Mouse (Mus musculus) urinary bladder, postnatal 25 days (tissue): ENCODE data around the gene Acap3.

Experiments
- DNase-seq: peaks from one replicate; pipeline ENCODE4 v3.0.0; 2022; ENCODE audit warnings: low spot score

The Acap3 gene

DNA sequence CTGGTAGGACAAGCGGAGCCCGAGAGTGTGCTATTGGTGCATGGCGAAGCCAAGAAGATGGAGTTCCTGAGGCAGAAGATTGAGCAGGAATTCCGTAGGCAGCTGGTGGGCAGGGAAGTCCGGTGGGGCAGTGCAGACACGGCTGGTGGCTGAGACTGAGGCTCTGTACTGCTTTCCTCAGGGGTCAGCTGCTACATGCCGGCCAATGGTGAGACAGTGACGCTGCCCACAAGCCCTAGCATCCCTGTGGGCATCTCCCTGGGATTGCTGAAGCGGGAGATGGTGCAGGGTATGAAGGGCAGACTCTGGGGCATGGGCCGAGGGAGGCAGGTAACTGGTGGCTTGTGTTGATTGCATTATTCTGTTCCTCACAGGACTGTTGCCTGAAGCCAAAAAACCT lies 3.9 kb upstream of the Acap3 start:
- DNase-seq: no peak

DNA sequence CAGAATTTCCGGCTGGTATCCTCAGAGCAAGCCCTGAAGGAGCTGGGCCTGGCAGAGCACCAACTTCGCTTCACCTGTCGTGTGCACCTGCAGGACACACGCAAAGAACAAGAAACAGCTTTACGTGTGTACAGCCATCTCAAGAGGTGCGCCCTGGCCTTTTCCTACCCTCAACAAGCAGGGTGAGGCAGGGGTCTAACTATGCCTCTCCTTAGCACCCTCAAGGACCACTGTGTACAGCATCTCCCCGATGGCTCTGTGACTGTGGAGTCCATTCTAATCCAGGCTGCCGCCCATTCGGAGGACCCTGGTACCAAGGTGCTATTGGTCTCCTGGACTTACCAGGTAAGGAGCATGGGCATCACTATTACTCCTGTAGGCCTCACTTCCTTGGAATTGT lies 3.4 kb upstream of the Acap3 start:
- no peak for DNase-seq

DNA sequence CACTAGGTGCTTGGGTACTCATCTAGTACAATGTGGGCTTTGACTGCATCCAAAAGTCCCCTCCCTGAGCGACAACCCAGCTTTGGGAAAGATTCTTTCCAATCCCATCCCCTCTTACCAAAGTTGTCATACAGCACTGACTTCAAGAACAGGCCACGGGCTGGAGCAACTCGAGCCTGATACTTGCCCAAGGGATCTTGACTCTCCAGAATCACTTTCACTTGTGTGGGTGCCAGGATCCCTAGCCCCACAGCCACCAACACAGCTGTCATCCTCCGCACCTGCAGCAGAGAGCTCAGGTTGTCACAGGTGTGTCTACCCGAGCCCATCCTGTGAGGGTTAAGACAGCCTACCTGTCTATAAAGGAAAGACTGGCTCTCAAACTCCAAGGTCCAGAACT lies 2.3 kb upstream of the Acap3 start:
- DNase-seq: no peak

DNA sequence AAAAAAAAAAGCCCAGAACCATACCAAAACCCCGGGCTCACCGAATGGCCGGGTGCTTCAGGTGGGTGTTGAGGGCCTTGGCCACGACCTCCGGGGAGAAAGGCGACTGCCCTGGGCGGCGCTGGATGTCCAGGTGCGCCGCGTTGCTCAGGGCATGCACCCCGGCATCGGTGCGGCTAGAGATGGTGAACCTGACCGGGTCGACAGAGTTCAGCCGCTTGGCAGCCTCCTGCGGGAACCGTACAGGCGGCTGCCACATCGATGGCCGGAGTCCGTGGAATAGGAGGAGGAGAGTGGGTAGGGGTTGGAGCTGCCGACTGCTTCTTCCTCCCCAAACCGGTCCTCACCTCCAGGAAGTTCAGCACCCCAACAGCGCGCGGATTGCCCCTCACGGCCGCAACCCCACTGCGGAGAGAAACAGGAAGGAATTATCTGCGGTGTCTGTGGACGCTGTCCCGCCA lies 581 bp upstream of the Acap3 start:
- no peak for DNase-seq

DNA sequence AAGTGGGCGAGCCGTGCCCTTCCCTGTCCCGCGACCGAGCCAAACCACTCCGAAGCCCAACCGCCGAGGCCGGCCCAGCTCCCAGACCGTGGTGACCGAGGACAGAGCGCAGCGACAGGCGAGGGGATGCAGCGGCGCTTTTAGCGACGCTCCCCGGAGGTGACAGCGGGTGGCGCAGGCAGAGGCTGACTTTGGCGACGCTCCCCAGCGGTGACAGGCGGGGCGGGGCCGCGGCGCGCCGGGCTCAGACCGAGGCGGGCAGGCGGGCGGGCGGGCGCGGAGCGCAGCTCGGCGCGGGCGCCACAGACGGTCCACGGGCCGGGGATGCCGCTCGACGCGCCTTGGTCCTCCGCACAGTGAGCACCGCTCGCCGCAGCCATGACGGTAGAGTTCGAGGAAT lies 395 bp downstream of the Acap3 start:
- peak; percentile 82 for DNase-seq

DNA sequence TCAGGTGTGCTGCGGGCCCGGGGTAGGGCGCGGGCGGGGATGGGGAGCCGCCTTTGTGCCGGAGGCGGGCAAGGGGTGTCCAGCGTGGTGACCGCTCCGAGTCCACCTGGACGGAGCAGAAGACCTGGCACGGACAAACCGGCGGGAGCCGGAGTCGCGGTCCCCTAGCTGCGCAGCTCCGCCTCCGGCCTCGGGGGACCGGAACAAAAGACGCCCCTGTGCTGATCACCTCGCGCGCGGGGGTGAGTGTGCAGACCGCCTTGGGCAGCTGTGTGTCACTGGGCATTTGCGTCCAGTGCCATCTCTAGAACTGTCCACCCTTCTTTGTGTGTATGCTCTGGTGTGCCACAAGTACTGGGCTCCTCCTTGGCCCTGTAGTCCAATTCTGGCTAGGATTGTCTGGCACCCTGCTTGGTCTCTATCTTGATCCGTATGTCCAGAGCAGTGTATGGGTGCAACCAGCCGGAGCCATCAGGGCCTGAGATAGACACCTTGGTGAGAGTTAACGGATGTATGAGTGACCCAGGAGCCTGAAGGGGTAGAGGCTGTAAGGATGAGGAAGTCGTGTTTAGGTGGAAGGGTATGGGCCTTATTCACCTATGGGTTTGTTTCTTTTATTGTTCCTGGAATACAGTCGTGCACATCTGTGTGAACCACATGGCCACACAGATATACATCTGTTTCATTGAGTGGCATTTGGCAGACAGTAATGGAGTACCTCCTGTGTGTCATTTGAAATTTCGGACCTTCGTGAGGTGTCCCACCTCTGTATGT lies 1.0 kb downstream of the Acap3 start:
- no peak for DNase-seq

DNA sequence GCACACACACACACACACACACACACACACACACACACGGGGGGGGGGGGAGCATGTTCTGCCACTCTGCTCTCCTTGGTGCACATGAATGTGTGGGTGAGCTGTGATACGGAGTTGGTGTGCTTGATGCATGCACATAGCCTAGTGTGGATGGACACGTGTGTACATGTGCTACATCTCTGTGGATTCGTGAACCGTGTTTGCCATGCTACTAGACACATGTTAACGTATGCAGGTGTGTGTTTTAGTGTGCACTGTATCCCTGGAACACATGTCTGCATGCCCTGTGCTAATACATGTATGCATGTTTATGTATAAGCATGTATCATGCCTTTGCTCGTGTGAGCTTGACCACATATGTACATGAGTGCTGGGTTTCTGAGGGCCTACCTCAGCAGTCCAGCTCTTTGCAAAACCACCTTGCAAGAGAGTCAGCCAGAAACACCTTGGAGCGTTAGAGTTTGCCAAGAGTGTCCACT lies 1.6 kb downstream of the Acap3 start:
- no peak for DNase-seq

DNA sequence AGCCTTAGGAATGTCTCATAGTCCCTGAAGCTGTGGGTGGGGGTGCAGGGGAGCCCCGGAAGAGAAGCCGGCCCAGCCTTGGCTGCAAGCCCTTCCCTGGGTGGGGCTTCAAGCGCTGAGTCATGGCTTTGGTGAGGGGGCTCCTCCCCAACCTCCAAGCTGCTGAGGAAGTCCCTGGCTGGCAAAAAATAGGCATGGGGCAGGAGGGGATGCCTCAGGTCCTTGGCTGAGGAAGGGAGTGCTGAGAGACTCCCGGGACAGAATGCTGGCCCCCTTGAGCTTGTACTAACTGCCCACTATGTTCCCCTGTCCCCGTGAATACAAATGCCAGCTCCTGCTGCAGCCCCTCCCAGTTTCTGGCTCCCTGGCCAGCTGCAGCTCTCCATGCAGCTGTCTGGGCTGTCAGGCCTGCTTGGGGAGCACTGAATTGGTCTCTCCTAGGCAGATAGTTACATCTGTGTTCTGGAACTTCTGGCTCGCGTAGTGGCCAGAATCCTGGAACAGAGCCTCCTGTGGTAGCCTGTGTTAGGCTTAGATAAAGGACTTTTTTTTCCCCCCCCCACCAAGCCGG lies 2.8 kb downstream of the Acap3 start:
- peak; percentile 79 for DNase-seq

DNA sequence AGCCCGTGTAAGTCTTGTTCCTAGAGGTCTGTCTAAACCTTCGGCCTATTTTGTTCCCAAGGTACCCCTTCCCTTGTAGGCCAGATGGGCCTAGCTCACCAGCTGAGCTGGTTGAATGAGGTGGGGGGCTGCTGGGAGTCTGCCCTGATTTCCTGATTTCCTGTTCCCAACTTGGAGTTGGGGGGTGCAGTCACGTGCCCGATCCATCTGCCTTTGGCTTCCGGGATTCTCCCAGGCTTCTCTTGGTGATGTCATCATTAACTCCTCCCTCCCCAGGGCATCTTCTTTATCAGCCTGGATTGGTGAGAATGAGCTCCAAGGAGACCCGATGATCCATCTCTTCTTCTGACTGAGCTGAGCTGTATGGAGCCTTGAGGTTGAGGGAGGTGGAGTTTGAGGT lies 3.6 kb downstream of the Acap3 start:
- DNase-seq: peak; percentile 49

DNA sequence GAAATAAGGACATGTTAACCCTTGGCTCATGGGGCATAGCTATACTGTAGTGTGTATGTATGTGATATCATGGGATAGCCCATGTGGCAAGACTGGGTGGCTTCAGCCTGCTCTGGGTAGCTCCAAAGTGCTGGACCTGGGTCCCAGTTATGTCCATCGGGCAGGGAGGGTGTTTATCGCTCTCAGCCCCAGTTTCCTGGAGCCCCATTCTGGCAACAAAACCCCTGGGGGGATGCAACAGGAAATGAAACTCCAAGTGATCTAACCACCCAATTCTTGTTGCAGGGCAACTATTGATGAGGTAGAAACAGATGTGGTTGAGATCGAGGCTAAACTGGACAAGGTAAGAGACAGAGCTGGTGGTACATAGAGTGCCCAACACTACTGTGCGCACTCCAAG lies 4.2 kb downstream of the Acap3 start:
- peak; percentile 2 for DNase-seq

DNA sequence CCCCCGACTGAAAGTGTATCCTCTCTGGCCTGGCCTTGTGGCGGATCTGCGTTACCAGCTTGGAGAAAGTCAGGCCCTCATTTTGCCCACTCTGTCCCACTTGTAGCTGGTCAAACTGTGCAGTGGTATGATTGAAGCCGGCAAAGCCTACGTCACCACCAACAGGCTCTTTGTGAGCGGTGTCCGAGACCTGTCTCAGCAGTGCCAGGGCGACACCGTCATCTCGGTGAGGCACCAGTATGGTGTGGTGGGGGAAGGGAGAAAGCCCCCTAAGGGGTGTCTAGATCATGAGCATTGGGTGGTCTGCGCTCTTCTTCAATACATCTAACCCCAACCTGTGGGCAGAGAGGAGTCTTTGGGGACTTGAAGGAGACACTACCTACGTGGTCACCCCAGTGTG lies 4.8 kb downstream of the Acap3 start:
- no peak for DNase-seq

DNA sequence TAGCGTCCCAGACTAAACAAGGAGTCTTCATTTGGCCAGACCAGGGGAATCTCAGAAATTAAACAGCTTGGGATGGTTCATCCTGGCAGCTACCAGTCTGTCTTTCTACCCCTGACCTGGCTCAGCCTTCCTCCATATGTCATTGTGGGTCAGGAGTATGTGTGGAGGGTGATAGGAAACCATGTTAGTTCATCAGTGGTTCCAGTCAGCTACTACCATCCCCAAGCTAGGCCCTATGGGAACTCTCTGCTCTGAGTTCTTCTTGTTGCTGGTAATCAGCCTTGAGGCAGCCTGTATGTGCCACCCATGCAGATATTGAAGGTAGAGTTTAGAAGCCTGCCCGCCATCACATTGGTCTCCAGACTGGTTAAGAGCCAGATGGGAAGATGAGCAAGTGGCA lies 6.7 kb downstream of the Acap3 start:
- DNase-seq: no peak

DNA sequence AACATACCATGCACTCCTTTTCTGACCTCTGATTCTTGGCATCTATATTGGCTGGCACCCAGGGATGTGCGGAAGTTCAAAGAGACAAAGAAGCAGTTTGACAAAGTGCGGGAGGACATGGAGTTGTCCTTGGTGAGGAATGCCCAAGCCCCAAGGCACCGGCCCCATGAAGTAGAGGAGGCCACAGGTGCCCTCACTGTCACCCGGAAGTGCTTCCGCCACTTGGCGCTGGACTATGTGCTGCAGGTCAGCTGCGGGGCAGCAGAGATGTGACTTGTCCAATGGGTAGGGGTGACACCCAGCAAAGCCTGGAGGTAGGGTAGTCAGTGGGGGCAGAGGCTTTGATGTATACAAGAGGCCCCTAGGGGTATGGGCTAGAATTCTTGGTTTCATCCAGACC lies 7.7 kb downstream of the Acap3 start:
- DNase-seq: peak; percentile 2

DNA sequence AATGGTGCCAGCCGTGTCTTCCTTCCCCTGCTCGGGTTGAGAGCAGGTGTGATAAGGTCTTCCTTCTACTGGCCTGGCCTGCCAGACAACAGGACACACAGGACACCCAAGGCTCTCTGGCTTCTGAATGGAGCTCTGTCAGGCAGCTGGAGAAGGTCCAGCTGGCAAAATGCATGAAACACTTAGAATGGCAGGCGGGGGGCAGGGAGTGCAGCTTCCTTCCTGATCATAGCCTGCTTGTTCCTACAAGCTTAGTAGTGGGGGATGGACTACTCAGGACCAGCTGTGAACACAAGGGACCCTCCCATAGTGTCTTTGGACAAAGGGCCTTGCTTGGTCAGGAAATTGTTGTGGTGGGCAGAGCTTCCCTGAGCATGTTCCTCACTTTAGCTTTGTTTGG lies 9.6 kb downstream of the Acap3 start:
- DNase-seq: peak; percentile 2

DNA sequence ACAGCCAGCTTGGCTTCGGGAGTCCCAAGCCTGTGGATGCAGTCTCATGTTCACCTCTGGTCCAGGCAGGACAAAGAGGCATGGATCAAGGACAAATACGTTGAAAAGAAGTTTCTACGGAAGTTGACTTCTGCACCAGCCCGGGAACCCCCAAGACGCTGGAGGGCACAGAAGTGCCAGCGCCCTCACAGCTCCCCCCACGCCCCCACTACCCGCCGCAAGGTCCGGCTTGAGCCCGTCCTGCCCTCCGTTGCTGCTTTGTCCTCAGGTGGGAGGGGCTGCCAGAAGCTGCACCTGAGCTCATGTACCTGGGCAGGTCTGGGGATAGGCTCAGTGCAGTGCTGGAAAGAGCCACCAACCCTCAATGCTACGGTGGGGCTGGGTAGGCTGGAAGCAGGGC lies 11.6 kb downstream of the Acap3 start:
- DNase-seq: no peak

DNA sequence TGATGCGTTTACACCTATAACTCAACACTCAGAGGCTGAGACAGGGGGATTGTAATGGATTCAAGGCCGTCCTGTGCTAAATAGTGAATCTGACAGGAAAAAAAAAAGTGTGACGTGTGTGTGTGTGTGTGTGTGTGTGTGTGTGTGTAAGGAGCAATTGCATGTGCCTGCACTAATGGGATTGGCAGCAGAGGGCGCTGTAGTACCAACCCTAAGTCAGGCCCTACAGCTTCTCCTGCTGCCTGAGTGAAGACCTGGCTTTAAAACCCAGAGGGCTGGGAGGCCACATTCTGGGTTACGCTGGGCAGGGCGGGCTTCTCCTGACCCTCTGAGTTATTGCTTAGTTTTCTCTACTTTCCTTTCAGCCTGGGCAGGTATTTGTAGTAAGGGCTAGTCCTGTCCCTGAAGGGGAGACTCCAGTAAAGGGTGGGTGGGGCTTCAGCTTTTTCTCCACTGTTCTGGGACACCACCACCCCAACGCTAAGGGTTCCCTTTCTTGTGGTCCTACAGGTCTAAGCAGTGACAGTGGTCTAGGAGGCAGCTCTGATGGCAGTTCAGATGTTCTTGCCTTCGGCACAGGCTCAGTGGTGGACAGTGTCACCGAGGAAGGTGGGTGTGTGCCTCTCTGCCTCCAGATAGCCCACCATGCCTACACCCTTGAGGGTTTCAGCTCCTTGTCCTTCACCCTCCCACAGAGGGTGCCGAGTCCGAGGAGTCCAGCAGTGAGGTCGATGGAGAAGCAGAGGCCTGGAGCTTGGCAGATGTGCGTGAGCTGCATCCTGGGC lies 12.9 kb downstream of the Acap3 start:
- DNase-seq: peak; percentile 3

DNA sequence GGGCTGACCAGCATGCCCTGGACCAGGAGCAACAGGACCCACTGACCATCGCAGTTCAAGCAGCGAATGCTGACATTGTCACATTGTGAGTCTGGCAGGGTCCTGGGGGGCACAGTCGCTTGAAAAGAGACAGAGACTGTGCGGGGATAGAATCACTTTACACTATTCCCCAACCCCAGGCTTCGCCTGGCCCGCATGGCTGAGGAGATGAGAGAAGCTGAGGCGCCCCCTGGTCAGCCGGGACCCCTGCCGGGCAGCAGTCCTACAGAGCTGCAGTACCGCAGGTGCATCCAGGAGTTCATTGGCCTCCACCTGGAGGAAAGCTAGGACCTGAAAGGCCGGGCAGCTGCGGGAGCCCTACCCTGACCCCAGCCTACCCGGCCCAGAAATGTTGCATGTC lies 14.0 kb downstream of the Acap3 start:
- peak; percentile 2 for DNase-seq

DNA sequence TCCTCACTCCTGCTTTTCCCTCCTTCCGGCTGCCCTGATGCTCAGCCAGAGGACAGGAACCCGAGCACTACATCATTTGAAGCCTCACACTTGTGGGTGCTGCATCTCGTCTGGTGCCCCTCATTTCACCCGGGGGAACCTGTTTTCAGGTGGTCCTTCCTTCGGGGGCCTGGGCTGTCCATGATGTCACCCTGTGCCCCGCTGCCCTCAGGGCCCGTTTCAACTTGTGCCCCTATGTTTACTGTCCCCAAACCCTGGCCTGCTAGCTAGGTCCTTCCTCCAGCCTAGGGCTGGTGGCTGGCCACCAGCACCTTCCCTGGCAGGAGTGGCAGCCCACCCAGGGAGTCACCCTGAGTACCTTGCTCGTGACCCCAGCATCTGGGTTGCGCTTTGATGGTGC lies 14.5 kb downstream of the Acap3 start:
- DNase-seq: peak; percentile 1

DNA sequence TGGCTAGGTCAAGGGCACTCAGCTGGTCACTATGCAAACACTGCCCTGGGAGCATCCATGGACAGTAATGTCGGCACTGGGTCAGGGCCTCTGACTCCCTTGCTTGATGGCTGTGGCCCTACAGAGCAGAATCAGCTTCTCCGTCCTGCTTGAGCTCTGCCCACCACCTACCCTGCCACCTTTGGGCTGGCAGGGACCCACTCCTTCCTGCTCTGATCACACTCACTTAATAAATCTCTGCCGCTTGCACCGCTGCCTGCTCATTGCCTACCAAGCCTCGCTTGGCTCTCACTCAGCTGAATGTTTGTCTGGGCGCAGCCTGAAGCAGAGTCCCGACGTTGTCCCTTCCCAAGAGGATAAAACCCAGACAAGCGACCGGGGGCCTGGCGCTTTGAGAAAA lies 15.4 kb downstream of the Acap3 start:
- no peak for DNase-seq

DNA sequence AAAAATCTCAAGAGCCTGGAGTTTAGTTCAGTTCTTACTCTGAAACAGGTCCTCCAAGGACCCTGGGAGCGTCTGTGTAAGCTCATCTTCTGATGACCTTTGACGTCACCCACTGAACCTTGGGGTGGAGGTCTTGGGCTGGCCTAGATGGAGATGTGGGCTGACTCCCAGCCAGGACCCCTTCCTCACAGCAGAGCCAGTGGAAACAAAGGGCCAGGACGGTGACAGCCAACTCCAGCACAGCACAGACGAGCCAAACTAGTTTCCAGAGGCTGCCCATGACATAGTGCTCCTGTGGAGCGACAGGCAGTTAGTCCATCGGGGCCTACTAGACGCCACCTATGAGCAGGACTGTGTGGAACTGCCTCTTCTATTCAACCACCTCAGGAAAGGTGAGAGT lies 16.7 kb downstream of the Acap3 start:
- DNase-seq: no peak

DNA sequence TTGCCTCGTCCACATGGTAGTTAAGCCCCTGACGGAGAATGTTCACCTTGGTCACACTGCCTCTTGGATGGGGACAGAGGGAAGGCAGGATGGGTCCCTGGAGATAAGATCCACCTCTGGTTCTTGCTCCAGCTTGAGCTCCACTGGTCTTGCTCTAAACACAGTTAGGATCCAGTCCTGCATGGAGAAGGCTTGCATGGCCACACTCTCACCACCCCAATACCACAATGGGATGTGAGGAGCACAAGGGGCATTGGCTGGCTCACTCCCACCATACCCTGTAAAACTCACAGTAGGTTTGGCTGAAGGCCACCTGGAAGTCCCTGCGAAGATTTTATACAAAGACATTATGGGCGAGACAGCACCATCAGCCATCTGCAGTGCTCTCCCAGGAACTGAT lies 17.1 kb downstream of the Acap3 start:
- DNase-seq: no peak

DNA sequence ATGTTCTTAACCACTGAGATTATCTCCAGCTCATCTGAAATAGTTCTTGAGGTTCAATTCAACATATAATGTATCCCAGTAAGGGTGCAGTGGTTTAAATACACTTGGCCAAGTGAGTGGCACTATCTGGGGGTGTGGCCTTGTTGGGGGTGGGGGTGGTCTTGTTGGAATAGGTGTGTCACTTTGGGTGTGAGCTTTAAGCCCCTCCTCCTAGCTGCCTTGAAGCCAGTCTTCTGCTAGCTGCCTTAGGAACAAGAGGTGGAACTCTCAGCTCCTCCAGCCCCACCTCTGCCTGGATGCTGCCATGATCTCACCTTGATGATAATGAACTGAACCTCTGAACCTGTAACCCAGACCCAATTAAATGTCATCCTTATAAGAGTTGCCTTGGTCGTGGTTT lies 40.4 kb downstream of the Acap3 start:
- DNase-seq: no peak

DNA sequence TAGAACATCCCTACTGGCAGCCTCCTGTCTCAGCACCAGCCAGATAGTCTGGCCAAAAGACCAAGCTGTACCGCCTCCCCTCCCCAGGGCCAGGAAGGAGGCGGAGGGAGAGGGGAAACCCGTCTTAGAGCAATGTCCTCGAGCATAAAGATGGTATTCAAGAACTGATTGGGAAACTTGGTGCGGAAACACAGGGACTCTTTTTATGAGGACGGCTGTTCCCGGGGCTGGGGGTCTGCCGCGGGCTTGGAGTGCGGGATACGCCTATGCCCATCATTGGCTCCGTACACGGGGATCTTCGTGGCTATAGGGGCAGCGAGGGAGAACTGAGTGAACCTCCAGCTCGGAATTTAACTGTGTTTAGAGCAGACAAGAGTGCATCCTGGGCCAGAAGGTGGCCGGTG lies 51.4 kb downstream of the Acap3 start:
- DNase-seq: peak; percentile 28
